Mouse (Mus musculus) lung, adult 18-20 months (tissue): ENCODE results near the gene Map6.

ENCODE experiments used
- DNase-seq, 2 experiments: peaks; one replicate each; pipeline ENCODE4 v3.0.0; 2022; ENCODE audit warnings: mixed read lengths in 2 of 2

The Map6 gene

DNA sequence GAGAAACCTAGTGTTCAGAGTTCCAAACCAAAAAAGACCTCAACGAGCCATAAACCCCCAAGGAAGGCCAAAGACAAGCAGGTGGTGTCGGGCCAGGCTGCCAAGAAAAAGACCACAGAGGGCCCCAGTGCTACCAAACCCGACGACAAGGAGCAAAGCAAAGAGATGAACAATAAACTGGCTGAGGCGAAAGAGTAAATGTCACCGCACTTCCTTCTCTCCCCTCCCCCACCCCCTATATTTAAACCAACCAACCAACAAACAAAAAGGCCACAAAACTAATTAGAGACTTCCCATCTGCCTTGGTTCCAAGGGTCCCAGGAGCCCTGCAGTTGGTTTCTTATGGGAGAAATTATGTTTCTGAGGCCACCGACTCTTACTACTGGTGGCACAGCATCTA, 50.2 kb downstream of the Map6 start:
- DNase-seq = no peak

DNA sequence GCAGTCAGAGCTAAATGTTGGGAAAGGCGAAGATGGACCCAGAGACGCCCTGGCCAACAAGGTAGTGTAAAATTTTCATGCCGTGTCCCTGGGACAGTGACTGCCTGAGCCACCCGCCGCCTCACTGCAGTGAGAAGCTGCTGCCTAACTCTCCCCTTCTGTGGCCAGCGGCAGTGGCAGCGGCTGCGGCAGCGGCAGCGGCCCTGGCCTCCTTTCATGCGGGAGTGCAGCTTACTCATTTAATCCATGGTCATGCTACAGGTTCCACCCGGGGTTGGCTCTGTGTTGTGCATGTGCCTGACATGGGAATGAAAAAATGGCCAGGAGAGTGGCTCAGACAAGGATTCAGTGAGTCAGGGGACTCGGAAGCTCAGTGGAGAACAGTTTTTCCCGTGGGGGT, 53.3 kb downstream of the Map6 start:
- DNase-seq = no peak

- no peak for DNase-seq
Observed at GRCm38 (mm10) chr7:99322691-99323320, 55.6 kb downstream of the Map6 start.

DNA sequence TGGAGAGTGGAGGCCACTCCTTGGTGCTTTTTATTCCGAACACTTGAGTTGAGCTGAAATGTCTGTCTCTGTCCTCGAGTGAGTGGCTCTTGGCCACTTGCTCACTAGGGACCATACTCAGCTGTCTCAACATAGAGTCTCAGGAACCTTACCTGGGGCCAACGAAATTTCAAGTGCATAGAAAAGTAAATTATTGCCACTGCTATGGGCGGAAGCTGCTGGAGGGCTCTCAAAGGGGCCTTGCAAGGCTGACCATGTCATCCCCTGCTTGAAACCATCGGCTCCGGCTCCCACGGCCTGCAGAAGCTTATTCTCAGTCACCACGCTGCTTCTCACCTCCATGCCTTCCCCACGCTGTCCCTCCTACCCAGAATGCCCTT, 56.1 kb downstream of the Map6 start:
- DNase-seq = peak; percentile 38 to 58

- no peak for DNase-seq
Observed at GRCm38 (mm10) chr7:99324810-99325209, 57.6 kb downstream of the Map6 start.

- DNase-seq = no peak
Observed at GRCm38 (mm10) chr7:99326128-99326527, 58.9 kb downstream of the Map6 start.

- no peak for DNase-seq
Observed at GRCm38 (mm10) chr7:99328847-99329246, 61.6 kb downstream of the Map6 start.

- no peak for DNase-seq
Observed at GRCm38 (mm10) chr7:99330012-99330411, 62.8 kb downstream of the Map6 start.

DNA sequence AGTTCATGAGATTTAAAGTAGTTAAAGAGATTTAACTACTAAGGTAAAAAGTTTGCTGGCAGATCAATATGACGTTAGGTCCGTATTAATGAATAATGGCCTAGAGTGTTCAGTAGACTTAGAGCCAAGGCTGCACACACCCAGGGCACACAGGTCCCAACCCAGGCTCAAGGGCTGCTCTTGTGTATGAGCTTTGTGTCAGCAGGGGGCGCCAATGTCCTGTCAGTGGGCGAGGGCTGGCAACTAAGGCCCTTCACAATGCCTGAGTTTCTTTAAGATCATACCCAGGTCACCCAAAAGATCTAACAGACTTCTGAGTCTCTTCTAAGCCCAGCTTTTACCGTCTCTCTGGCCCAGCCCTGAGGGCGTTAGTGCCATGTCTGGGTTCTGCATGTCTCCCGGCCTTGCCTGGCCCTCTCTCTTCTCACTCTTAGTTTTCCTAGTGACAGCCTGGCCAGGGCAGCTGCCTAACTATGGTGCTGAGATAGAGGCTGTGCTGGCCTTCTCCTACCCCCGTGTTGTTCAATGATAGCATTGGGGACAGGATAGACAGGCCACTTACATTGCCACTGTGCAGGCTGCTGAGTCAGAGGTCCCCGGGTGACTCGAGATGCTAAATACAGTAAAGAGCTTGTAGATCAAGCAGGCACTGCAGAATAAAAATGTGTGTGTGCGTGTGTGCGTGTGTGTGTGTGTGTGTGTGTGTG, 65.7 kb downstream of the Map6 start:
- DNase-seq = peak; percentile 81 to 85

GRCm38 (mm10) chr7:99340736-99341135, 73.5 kb downstream of the Map6 start:
- no peak for DNase-seq

- no peak for DNase-seq
Observed at GRCm38 (mm10) chr7:99343577-99343976, 76.3 kb downstream of the Map6 start.

DNA sequence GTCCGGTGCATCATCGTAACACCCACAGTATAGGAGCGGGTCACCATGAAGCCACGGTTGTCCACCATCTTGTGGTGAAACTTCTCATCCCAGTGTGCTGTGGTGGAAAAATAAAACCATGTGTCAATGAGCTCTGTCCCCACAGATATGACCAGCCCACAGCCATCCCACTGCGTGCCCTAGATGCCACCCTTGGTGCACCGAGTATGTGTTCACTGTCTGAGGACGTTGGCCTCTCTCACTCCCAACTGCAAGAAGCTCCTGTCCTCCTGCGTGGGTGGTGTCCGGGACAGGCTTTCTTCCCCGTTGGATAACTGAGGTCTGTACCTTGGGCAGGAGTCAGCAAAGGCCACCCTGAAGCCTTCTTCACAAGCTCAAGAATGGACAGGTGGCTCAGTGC, 80.0 kb downstream of the Map6 start:
- no peak for DNase-seq

DNA sequence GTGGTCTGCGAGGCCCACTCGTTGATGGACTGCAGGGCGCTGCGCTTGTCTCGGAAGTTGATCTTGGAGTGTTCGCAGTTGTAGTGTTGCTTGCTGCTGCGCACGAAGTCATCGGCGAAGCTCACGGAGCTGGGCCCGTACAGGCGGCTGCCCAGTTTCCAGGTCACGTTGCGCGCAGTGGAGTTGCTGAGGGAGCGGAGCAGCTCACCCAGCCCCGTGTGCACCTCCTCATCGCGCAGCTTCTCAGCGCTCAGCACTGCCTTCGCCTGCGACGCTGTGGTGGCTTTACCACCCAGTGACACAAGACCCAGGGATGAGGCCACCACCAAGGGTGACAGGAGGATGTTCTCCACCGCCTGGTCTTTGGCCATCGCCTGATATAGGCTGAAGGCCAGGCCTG, 81.6 kb downstream of the Map6 start:
- no peak for DNase-seq

GRCm38 (mm10) chr7:99349782-99350720, 82.8 kb downstream of the Map6 start:
- DNase-seq = no peak

DNA sequence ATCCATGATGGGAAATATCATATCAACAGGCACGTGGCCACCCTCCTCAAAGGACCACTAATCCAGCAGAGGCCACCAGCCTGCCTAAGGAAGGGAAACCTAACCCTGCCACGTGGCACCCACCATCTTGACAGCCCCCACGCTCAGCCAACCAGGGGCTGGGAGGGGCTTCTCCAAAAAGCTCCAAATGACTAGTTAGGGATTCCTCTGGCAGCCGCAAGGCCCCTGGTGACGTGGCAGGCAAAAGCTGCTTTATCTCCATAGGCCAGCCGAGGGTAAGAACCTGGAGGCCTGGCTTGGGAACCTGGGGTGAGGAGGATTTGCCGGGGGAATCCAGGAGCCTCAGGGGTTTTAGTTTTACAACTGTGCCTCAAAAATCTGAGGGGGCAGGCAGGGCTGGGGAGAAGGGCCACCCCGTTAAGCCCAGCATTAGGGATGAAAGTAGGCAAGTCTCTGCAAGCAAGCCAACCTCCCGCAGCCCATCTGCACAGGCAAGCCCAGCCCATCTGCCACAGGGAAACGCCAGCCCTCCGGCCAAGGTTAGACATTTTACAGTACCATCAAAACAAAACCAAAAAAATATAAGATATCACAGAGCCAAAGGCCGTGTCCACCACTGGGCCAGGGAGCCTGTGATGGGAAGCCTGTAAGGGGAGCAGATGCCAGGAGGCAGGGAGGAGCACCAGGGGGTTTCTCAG, 84.0 kb downstream of the Map6 start:
- peak in 1 of 2 experiments; percentile 39 for DNase-seq

DNA sequence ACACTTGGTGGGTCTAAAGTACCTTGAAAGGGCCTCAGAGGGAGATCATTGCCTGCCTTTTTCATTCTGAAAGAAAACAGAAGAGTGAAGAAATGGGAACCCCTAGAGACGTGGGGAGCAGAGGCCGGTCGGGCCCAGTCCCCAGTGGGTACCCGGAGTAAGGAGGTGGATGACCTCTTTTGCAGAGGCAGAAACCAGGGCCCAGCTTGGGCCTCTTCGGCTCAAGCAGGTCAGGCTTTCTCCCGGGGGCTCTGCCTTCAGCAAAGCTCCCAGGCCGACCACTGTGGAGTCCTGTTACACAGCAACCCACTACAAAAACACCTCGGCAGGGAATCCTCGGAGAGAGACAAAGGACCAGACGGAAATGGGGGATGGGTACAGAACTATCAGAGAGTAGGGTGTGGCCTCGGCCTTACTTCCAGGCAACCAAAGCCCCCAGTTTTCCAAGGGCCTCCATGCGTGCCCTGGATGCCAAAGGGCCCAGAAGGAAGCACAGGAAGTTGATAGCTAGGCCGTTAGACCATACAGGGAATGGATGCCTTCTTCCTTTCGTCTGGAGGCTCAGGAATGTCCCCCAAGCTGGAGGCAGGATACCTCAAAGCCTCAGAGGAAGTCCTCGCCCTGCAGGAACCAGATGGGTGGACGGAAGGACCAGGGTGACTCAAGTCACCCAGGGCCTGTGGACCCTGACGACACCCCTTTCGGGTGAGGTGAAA, 84.7 kb downstream of the Map6 start:
- DNase-seq = peak; percentile 37 to 47

GRCm38 (mm10) chr7:99352526-99353400, 85.5 kb downstream of the Map6 start, which contains the start of gene Serpinh1:
Gene Serpinh1, minus strand, starts transcription at chr7:99353239.
- DNase-seq = peak; percentile 91 to 94

DNA sequence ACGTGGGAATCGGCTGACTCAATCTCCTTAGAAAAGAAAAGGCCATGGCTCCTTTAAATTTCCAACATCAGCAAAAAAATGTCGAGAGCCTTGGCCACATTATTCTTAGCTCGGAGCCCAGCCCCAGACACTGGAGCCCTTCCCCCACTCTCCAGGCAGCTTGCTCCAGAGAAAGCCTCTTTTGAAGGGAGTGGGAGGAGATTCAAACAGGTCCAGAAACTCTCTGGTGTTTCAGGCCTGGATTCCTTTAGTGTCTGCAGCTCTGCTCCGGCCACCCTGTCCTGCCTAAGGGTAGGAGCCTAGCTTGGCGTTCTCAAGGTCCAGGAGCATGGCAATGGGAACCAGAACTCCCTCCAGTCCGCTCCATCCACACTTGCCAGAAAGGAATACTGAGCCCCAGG, 88.5 kb downstream of the Map6 start:
- peak; percentile 89 to 91 for DNase-seq

- peak; percentile 69 to 78 for DNase-seq
Observed at GRCm38 (mm10) chr7:99356244-99356930, 89.1 kb downstream of the Map6 start.

- DNase-seq = peak; percentile 51 to 62
Observed at GRCm38 (mm10) chr7:99357201-99357600, 90.0 kb downstream of the Map6 start.
